Mouse (Mus musculus) gastrocnemius, adult 8-10 months (tissue): Measurements from ENCODE around the gene Eps8l1. TPM values are rescaled to one million over a fixed set of nuclear protein-coding genes. Genes with fewer than 3 reads are reported as not detected.
"Not testable (repeated sequence)": the region's sequence is repeated elsewhere in the genome, so short reads cannot be mapped to it uniquely, and the experiment has no call there.

Experiments
- DNase-seq, 2 experiments: peaks; one replicate each; pipeline ENCODE4 v3.0.0; 2022; ENCODE audit warnings: low spot score in 2 of 2
- total RNA-seq, 4 experiments: library from RNA; stranded (reverse); gene quantifications; 2 replicates each; pipeline ENCODE4 v1.2.4; 2022

Gene Eps8l1
- total RNA-seq: 1 to 10 TPM in 3 of 4 experiments, under 1 TPM in 1; 0.67 to 3.4 (median 2.3) TPM

DNA sequence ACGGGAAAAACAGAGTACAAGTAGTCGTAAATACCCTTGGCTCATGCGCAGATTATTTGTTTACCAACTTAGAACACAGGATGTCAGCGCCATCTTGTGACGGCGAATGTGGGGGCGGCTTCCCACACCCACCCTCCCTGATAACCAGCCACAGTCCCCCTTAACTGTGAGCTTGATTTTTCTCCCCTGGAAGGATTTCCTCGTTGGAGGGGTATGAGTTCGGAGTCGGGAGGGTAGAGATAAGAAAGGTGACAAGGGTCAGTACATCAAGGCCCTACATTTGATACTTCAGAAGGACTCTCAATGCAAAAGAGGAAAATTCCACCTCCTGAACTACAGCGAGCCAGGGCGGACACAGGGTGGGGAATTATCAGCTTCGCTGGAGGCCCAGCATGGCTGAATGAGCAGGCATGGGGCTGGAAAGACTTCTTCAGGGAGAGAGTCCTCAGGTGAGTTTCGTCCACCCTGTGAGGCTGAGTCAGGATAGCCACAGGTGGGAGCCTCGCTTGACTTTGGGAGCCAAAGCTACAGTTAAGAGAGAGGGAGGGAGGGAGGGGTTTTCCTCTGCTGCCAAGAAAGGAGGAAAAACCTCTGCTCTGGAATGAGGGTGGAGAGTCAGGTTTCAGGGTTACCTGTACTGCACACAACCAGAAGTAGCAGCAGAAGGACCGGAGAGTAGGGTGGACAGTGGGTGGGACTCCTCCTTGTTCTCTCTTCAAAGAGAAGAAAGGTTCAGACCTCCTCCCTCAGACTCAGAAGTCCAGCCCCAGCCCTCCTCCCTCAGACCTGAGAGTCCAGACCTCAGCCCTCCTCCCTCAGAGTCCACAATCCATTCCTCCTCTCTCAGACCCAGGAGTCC is at the start of gene Eps8l1:
TSS of gene Eps8l1 (plus strand) at position 99 of the 859 bp plus-strand sequence.
- no peak for DNase-seq

- DNase-seq: not testable (repeated sequence)
Observed at GRCm38 (mm10) chr7:4412406-4412805, 48.1 kb upstream of the Eps8l1 start.

GRCm38 (mm10) chr7:4419681-4420080 is 40.8 kb upstream of the Eps8l1 start:
- DNase-seq: no peak

DNA sequence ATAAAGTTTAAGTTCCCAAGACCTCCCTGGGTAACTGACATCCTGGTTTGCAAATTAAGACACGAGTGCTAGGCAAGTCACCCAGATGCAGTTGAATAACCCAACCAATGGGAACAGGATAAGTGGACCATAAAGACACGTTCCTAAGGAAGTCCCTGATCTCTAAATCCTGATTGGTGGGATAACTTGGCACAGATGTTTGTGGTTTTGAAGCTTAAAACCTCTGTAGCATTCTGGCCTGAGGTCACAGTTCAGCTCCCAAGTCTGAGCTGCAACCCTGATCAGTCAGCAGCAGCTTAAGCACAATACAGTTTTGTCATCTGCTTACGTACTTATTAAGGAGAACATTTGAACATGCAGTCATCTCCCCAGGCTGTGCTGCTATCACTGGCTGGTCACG is 40.2 kb upstream of the Eps8l1 start:
- no peak for DNase-seq

GRCm38 (mm10) chr7:4427161-4427912 is 33.1 kb upstream of the Eps8l1 start:
- DNase-seq: peak; percentile 79 to 82

DNA sequence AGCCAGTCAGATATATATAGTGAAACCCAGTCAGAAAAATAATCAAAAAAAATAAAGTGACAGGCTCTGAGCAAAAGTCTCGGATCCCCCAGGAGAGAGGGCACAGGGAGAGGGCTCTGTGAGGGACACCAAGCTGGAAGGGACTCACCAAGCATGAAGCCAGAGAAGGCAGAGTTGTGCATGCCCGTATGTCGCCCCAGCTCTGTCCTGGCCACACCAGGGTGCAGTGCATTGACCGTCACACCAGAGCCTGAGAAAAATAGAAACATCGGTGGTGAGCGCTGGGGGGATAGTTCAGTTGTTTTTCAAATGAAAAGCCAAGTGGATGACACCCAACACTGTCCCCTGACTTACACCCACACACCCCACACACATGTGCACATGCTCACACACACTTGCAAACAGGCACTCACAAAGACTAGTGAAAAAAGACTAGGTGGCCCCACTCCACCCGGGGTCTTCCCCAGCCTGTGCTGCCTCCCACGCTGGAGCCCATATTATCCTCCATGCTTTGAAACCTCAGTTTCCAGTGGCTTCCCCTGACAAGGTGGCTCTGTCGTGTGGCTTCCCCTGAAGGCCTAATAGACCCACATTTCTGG is 30.1 kb upstream of the Eps8l1 start:
- no peak for DNase-seq

DNA sequence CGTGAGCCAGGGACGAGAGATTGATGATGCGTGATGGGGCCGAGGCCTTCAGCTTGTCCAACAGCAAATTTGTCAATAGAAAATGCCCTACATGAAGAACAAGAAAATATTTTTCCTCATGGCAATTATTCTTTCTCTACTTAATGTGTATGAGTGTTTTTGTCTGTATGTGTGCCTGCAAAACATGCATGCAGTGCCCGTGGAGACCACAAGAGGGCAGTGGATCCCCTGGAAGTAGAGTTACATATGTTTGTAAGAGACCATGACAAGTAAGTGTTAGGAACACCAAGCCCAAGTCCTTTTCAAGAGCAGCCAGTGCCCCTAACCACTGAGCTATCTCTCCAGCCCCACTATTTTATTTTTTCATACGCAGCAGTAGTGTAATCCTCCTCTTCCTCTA is 28.9 kb upstream of the Eps8l1 start:
- DNase-seq: peak; percentile 44 to 49

DNA sequence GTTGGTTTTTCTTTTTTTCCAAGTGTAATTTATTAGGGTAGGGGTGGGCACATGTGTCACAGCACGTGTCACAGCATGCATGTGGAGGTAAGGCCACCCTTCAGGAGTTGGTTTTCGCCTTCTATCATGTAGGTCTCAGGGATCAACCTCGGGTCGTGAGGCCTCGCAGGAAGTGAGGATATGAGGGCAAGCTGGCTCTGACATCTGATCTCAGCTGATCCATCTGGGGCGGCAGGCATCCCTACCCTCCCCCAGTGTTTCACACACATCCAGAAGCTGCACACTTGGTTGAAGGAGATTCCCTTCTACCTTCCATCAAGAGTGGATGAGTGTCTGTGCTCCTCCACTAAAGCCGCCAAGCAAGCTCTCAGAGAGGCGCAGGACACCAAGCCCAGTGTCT is 28.4 kb upstream of the Eps8l1 start:
- no peak for DNase-seq

DNA sequence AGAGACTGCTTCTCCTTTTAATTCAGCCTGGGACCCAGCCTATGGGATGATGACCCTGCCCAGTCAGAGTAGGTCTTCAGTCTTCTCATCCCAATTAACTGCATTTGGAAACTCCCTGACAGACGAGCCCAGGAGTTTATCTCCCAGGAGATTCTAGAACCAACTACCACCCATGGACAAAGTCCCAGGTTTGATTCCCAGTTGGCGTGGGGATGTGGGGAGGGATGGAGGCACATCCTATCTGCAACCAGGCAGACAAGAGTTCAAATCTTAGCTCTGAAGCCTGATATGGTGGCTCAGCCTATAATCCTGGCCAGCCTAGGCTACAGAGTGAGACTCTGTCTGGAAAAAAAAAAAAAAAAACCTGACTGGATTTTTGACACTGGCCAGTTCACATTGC is 22.8 kb upstream of the Eps8l1 start:
- no peak for DNase-seq

DNA sequence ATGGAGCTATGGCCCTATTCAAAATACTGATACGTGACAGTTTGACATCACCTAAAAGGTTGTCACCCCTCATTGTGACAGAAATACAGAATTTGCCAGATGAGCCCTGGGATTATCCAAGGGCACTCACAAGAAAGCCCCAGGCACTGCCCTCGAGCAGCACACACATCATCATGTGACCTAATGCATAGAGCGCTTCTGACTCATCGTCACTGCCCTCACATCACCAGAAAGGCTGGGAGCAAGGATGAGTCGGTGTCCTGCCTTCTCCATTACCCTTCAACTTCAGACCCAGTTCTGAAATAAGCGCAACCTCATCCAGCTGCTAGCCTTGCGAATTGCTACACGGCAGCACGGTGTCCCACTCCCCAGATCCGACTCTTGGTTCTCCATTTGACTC is 19.9 kb upstream of the Eps8l1 start:
- DNase-seq: no peak

- DNase-seq: peak; percentile 82 to 86
Observed at GRCm38 (mm10) chr7:4445216-4445791, 15.2 kb upstream of the Eps8l1 start, which contains the start of gene Rdh13. TSS of gene Rdh13 (minus strand) at chr7:4445649.

DNA sequence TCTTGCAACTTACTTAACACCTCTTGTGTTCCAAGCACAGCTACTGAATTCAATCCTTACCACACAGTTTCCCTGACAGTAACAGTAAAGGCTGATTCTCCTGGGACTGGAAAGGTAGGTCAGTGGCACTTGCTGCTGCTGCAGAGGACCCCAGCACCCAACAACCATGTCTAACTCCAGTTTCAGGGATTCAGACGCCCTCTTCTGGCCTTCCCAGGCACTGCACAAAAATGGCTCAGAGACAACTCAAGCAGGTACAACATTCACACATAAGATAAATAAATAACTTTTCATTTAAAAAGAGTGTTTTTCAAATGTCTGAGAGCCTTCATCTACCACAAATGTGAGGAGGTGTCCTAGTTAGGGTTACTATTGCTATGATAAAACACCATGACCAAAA is 13.3 kb upstream of the Eps8l1 start:
- DNase-seq: no peak

GRCm38 (mm10) chr7:4448439-4448838 is 12.0 kb upstream of the Eps8l1 start:
- no peak for DNase-seq

GRCm38 (mm10) chr7:4449211-4449610 is 11.3 kb upstream of the Eps8l1 start:
- no peak for DNase-seq

GRCm38 (mm10) chr7:4452644-4453043 is 7.8 kb upstream of the Eps8l1 start:
- no peak for DNase-seq

GRCm38 (mm10) chr7:4464194-4464824 is 3.8 kb downstream of the Eps8l1 start:
- no peak for DNase-seq

GRCm38 (mm10) chr7:4467801-4468200 is 7.3 kb downstream of the Eps8l1 start:
- no peak for DNase-seq

GRCm38 (mm10) chr7:4470275-4471178 is 10.1 kb downstream of the Eps8l1 start:
- peak; percentile 20 to 29 for DNase-seq

DNA sequence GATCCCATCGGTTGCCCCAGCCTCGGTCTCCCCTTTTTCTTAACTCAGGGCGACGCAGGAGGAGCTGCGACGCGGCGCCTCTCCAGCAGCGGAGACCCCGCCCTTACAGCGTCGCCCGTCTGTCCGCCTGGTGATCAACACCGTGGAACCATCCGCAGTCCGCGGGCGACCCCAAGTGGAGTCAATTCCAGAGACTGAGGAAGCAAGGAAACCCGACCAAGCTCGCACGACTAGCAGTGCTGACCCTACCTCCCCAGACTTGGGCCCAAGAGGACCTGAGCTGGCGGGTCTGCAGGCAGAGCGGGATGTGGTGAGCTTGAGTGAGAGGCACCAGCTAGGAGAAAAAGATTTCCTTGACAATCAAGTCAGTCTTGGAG is 10.7 kb downstream of the Eps8l1 start:
- peak; percentile 32 to 62 for DNase-seq

- no peak for DNase-seq
Observed at GRCm38 (mm10) chr7:4473940-4474339, 13.5 kb downstream of the Eps8l1 start.
